Mouse (Mus musculus): ENCODE measurements around the gene Tmem174. TPM values are rescaled to one million over a fixed set of nuclear protein-coding genes. Genes with fewer than 3 reads are reported as not detected.

Tmem174 gene
- polyA plus RNA-seq, 1 experiment from 2014 or later, result not detected

DNA sequence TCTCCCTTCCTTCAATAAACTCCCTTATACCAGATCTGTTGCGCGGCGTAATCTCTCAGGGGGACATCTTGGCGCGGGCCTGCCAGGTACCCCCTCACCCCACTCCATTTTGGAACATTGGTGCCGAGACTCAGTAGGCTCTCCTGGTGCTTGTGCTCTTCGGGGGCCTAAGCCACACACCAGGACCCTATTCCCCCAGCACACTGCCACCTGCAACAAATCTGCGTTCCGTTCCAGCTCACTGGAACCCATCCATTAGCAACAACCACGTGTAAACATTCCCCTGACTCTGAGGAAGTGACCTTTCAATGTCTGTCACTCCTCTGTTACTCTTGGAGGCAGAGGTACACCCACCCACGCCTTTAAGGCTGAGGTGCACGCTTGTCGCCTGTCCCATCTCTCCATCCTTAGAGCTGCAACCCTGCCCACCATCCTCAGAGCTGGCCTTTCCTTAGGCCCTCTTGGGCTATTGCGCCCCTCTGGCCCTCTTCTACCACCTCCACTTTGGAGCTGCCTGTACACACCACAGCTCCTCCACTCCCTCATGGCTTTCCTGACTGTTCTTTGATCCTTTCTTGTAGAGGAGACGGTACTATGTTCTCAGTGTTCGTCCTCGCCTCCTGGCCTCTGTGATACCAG, 19.7 kb downstream of the Tmem174 start:
- Histone ChIP-seq H3K9ac (ENCODE audit: low read depth, low read length) (no peak overlapping the region), H3K36me3 (ENCODE audit: control insufficient read depth, insufficient read depth, low read length) (no peaks in the 10 kb centered on the region), H3K4me3 (ENCODE audit: low read depth, low read length) (no peak overlapping the region), H3K27me3 (ENCODE audit: control insufficient read depth, insufficient read depth, low read depth, low read length) (no peaks in the 10 kb centered on the region), H3K4me1 (ENCODE audit: control insufficient read depth, insufficient read depth, low read length) (no peaks in the 10 kb centered on the region), H3K4me2 (ENCODE audit: low read length) (no peak overlapping the region), H3K9me3 (replicated peaks; ENCODE audit: control insufficient read depth, low read length, poor library complexity, severe bottlenecking) (no peaks in the 10 kb centered on the region), H3K27ac (ENCODE audit: low read length) (no peak overlapping the region)
- no peak for ATAC-seq
- 88% methylated on average over 17 of the region's 17 CpGs for WGBS

DNA sequence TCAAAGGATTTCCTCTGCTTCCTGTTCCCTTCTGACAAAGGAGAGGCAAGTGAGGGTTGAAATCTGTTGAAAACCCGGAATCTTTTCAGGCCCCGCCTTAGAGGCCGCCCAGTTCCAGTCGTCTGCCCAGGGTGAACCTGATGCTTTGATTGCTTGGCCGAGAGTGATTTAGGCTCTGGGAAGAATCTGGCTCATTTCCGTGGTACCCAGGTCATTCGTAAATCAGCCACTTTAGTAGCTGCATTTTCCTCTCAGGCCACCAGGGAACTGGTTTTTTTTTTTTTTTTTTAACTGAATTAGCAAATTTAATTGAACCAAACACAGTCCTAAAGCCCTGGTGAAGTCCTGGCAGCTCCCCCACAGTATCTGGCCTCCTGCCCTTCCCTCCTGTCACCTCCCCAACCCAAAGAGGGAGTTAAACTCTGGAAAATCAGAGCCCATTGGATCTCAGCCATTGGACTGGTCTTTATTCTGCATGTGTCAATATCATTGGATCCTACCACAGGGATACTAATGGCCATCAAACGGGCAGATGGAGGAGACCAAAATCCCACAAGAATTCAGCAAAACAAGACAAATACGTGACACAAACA, 29.2 kb downstream of the Tmem174 start:
- 78% methylated on average over 9 of the region's 9 CpGs for WGBS
- H3K4me1 ChIP-seq (ENCODE audit: control insufficient read depth, insufficient read depth, low read length), result no peaks in the 10 kb centered on the region
- no peaks in the 10 kb centered on the region for H3K36me3 ChIP-seq (ENCODE audit: control insufficient read depth, insufficient read depth, low read length)
- H3K9me3 ChIP-seq (replicated peaks; ENCODE audit: control insufficient read depth, low read length, poor library complexity, severe bottlenecking), result no peaks in the 10 kb centered on the region
- H3K9ac ChIP-seq (ENCODE audit: low read depth, low read length), result no peak overlapping the region
- no peak overlapping the region for H3K4me3 ChIP-seq (ENCODE audit: low read depth, low read length)
- H3K27ac ChIP-seq (ENCODE audit: low read length), result no peak overlapping the region
- no peak overlapping the region for H3K4me2 ChIP-seq (ENCODE audit: low read length)
- no peak for ATAC-seq
- H3K27me3 ChIP-seq (ENCODE audit: control insufficient read depth, insufficient read depth, low read depth, low read length), result no peaks in the 10 kb centered on the region

DNA sequence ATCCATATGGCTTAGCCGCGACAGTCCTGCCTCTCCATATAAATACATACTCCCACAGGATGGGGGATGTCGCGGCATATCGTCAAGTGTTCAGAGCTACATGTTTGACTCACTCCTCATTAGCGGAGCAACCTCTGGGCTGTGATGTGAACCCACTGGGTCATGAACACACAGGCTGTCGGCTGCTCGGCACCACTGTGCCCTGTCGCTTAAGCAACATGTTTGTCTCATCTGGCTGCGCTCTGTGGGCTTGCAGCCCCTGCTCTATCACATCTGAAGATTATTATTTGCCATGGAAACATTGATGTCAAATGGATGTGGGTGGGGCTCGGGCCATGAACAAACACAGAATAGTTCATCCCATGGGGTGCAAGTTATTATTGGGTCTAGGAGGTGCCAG, 33.4 kb downstream of the Tmem174 start:
- no peak for ATAC-seq
- 68% methylated on average over 11 of the region's 11 CpGs for WGBS
- no peaks in the 10 kb centered on the region for H3K36me3 ChIP-seq (ENCODE audit: control insufficient read depth, insufficient read depth, low read length)
- no peaks in the 10 kb centered on the region for H3K9me3 ChIP-seq (replicated peaks; ENCODE audit: control insufficient read depth, low read length, poor library complexity, severe bottlenecking)
- no peak overlapping the region for H3K9ac ChIP-seq (ENCODE audit: low read depth, low read length)
- no peaks in the 10 kb centered on the region for H3K27me3 ChIP-seq (ENCODE audit: control insufficient read depth, insufficient read depth, low read depth, low read length)
- H3K4me3 ChIP-seq (ENCODE audit: low read depth, low read length), result no peak overlapping the region
- H3K27ac ChIP-seq (ENCODE audit: low read length), result no peak overlapping the region
- H3K4me1 ChIP-seq (ENCODE audit: control insufficient read depth, insufficient read depth, low read length), result no peaks in the 10 kb centered on the region
- H3K4me2 ChIP-seq (ENCODE audit: low read length), result no peak overlapping the region

DNA sequence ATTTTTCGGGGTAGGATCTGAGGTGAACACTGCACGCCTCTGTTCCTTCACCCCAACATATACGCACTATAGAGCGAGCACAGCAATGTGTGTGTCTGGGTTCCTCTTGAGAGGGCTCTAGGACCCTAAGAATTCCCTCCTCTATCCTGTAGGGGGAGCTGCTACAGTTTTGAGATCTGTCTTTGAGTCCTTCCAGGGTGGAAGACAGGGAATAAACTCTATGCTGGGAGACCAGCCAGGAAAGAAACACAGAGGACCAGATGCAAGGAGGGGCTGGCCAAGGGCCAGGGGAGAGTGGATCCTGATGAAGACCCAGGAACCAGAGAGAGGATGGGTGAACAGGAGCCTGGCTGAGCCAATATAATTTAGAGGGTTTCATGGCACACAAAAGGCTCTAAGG, 40.5 kb downstream of the Tmem174 start:
- 89% methylated on average over 4 of the region's 4 CpGs for WGBS
- no peaks in the 10 kb centered on the region for H3K4me1 ChIP-seq (ENCODE audit: control insufficient read depth, insufficient read depth, low read length)
- H3K9me3 ChIP-seq (replicated peaks; ENCODE audit: control insufficient read depth, low read length, poor library complexity, severe bottlenecking), result no peaks in the 10 kb centered on the region
- H3K27ac ChIP-seq (ENCODE audit: low read length), result no peak overlapping the region
- H3K4me3 ChIP-seq (ENCODE audit: low read depth, low read length), result no peak overlapping the region
- H3K4me2 ChIP-seq (ENCODE audit: low read length), result no peak overlapping the region
- H3K27me3 ChIP-seq (ENCODE audit: control insufficient read depth, insufficient read depth, low read depth, low read length), result peaks cover 2% of the 10 kb centered on the region; the same call in 1 of the 2 replicates
- no peaks in the 10 kb centered on the region for H3K36me3 ChIP-seq (ENCODE audit: control insufficient read depth, insufficient read depth, low read length)
- H3K9ac ChIP-seq (ENCODE audit: low read depth, low read length), result no peak overlapping the region
- no peak for ATAC-seq

DNA sequence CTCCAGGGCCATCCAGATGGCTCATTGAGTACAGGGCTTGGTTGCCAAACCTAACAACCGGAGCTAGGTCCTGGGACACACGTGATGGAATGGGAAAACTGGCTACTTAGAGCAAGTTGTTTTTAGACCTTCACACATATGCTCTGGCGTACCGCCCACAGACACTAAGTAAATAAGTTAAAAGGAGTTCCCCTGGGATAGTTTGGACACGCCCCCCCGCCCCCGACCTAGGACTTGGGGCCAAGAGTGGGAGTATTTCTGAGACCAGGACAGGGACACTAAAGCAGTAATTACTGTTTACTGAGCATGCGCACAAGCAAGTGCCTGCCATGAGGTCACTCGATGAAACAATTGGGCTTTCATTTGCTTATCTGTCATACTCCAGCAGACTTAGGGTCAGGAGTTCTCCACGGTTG, 42.5 kb downstream of the Tmem174 start:
- Histone ChIP-seq H3K4me2 (ENCODE audit: low read length) (no peak overlapping the region), H3K4me1 (ENCODE audit: control insufficient read depth, insufficient read depth, low read length) (no peaks in the 10 kb centered on the region), H3K4me3 (ENCODE audit: low read depth, low read length) (no peak overlapping the region), H3K27ac (ENCODE audit: low read length) (no peak overlapping the region), H3K9me3 (replicated peaks; ENCODE audit: control insufficient read depth, low read length, poor library complexity, severe bottlenecking) (no peaks in the 10 kb centered on the region), H3K27me3 (ENCODE audit: control insufficient read depth, insufficient read depth, low read depth, low read length) (peaks cover 4% of the 10 kb centered on the region), H3K36me3 (ENCODE audit: control insufficient read depth, insufficient read depth, low read length) (no peaks in the 10 kb centered on the region), H3K9ac (ENCODE audit: low read depth, low read length) (no peak overlapping the region)
- WGBS, result 66% methylated on average over 10 of the region's 10 CpGs
- no peak for ATAC-seq

DNA sequence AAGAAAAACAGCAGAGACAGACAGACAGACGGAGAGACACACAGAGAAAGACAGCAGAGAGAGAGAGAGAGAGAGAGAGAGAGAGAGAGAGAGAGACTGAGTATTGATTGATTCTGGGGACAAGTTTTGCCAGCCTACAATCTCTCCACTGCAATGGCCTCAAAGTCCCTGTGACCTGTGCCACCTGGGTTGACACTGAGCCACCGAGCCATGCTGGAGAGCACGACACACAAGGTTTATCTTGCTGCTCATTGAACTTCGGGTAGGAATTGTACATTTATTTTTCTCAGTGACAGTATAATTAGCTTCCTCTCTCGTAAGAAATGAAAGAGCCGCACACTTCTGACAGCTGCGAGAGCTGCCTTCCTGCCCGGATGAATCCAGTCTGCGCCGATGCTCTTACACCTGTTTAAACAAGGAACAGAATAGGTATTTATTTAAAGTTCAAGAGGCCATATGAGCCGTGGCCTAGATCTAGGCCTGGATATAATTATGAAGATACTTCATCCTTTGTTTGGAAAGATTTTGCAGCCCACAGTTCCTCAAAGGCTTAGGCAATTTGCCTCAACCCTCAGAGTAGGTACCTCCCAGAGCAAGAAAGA, 43.2 kb downstream of the Tmem174 start:
- no peak overlapping the region for H3K4me3 ChIP-seq (ENCODE audit: low read depth, low read length)
- no peak for ATAC-seq
- H3K4me1 ChIP-seq (ENCODE audit: control insufficient read depth, insufficient read depth, low read length), result peaks cover 2% of the 10 kb centered on the region; the same call in 1 of the 2 replicates
- no peaks in the 10 kb centered on the region for H3K36me3 ChIP-seq (ENCODE audit: control insufficient read depth, insufficient read depth, low read length)
- H3K27me3 ChIP-seq (ENCODE audit: control insufficient read depth, insufficient read depth, low read depth, low read length), result peaks cover 9% of the 10 kb centered on the region
- H3K27ac ChIP-seq (ENCODE audit: low read length), result no peak overlapping the region
- no peaks in the 10 kb centered on the region for H3K9me3 ChIP-seq (replicated peaks; ENCODE audit: control insufficient read depth, low read length, poor library complexity, severe bottlenecking)
- WGBS, result 83% methylated on average over 11 of the region's 11 CpGs
- no peak overlapping the region for H3K4me2 ChIP-seq (ENCODE audit: low read length)
- H3K9ac ChIP-seq (ENCODE audit: low read depth, low read length), result no peak overlapping the region

DNA sequence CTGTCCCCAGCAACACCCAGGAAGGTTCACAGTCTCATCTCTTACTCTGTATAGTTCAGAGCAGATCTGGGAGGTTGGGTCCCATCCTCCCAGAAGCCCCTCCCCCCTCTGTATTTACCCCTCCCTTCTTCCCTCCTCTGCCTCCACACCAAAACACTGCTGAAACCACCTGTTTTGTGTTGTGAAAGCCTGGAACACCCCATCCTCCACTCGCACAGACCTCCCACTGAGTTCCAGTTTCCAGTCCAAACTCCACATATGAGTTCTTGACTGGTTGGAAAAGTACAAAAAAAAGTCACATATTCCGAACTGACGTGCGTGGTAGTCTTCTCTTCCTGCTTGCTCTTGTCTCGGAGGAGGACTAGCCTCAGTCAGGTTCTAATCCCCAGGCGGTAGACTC, 45.8 kb downstream of the Tmem174 start:
- Histone ChIP-seq H3K9ac (ENCODE audit: low read depth, low read length) (no peak overlapping the region), H3K4me1 (ENCODE audit: control insufficient read depth, insufficient read depth, low read length) (peaks cover 9% of the 10 kb centered on the region), H3K27ac (ENCODE audit: low read length) (no peak overlapping the region), H3K4me3 (ENCODE audit: low read depth, low read length) (no peak overlapping the region), H3K27me3 (ENCODE audit: control insufficient read depth, insufficient read depth, low read depth, low read length) (peaks cover 32% of the 10 kb centered on the region), H3K4me2 (ENCODE audit: low read length) (no peak overlapping the region), H3K9me3 (replicated peaks; ENCODE audit: control insufficient read depth, low read length, poor library complexity, severe bottlenecking) (no peaks in the 10 kb centered on the region), H3K36me3 (ENCODE audit: control insufficient read depth, insufficient read depth, low read length) (no peaks in the 10 kb centered on the region)
- ATAC-seq, result no peak
- 72% methylated on average over 6 of the region's 6 CpGs for WGBS

DNA sequence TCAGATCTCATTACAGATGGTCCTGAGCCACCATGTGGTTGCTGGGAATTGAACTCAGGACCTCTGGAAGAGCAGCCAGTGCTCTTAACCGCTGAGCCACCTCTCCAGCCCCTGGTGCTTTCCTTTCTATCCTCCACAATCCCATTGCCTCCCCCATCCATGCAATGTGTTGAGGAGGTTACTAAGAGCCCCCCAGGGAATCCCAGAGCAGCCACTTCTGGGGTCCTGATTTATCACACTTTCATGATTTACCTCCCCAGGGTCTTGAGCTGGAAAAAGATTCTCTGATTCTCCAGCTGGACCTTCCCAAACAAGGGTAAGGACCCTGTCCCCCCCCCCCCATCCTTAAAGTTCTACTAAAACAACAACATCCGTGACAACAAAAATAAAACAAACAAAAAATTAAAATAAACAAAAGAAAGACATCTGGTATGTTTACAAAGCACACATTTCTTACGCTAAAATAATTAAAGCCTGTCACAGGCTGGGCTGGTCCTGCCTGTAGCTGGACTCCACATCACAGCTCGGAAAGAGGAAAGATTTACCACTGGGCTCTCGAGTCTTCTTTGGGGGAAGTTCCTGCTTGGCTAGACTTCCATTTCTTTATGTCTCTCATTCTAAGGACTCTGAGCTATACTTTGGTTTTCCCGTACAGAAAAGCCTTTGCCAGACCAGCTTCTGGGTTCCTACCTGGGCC, 46.4 kb downstream of the Tmem174 start:
- no peak overlapping the region for H3K4me3 ChIP-seq (ENCODE audit: low read depth, low read length)
- peaks cover 37% of the 10 kb centered on the region for H3K27me3 ChIP-seq (ENCODE audit: control insufficient read depth, insufficient read depth, low read depth, low read length)
- H3K4me1 ChIP-seq (ENCODE audit: control insufficient read depth, insufficient read depth, low read length), result peaks cover 9% of the 10 kb centered on the region
- ATAC-seq, result no peak
- 78% methylated on average over 6 of the region's 6 CpGs for WGBS
- no peak overlapping the region for H3K9ac ChIP-seq (ENCODE audit: low read depth, low read length)
- no peak overlapping the region for H3K27ac ChIP-seq (ENCODE audit: low read length)
- no peaks in the 10 kb centered on the region for H3K36me3 ChIP-seq (ENCODE audit: control insufficient read depth, insufficient read depth, low read length)
- H3K9me3 ChIP-seq (replicated peaks; ENCODE audit: control insufficient read depth, low read length, poor library complexity, severe bottlenecking), result no peaks in the 10 kb centered on the region
- no peak overlapping the region for H3K4me2 ChIP-seq (ENCODE audit: low read length)

DNA sequence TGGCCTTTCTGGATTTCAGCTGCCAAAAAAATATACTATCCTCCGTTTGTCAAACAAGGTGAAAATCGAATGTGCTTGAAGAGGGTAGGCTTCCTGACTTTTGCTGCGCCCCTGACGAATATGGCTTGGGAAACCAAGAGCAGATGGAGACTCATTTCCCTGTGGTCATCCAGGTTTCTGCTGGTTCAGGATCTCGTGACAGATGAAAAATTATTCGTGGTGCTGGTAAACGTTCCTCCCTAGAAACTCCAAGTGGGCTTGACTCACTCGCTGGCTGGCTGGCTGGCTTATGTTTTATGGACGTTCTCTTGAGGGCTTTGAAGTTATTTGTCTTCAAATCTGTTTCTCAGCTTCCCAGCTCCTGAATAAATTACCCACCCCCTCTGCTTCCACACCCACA, 47.6 kb downstream of the Tmem174 start:
- WGBS, result 56% methylated on average over 9 of the region's 9 CpGs
- no peak overlapping the region for H3K9ac ChIP-seq (ENCODE audit: low read depth, low read length)
- no peaks in the 10 kb centered on the region for H3K9me3 ChIP-seq (replicated peaks; ENCODE audit: control insufficient read depth, low read length, poor library complexity, severe bottlenecking)
- no peak overlapping the region for H3K4me3 ChIP-seq (ENCODE audit: low read depth, low read length)
- peaks cover 48% of the 10 kb centered on the region for H3K27me3 ChIP-seq (ENCODE audit: control insufficient read depth, insufficient read depth, low read depth, low read length)
- no peak overlapping the region; the same call in 1 of the 2 replicates for H3K4me2 ChIP-seq (ENCODE audit: low read length)
- H3K36me3 ChIP-seq (ENCODE audit: control insufficient read depth, insufficient read depth, low read length), result no peaks in the 10 kb centered on the region
- H3K4me1 ChIP-seq (ENCODE audit: control insufficient read depth, insufficient read depth, low read length), result peaks cover 9% of the 10 kb centered on the region
- ATAC-seq, result no peak
- no peak overlapping the region for H3K27ac ChIP-seq (ENCODE audit: low read length)

Data from midbrain, embryonic 16.5 days (tissue).